Mouse (Mus musculus): ENCODE measurements around the gene Cul3.
"Not testable (repeated sequence)": the region's sequence is repeated elsewhere in the genome, so short reads cannot be mapped to it uniquely, and the experiment has no call there.

GRCm38 (mm10) chr1:80361771-80362170 lies 21.5 kb upstream of the Cul3 start:
- TF ChIP-seq GATA1 (IDR thresholded peaks at IDR 0.05; ENCODE audit: borderline replicate concordance, low read length); FLI1 (IDR thresholded peaks at IDR 0.05; ENCODE audit: low read length): not testable (repeated sequence)
